8 mouse cellular contexts compared by ENCODE assay signal in the genomic region with DNA sequence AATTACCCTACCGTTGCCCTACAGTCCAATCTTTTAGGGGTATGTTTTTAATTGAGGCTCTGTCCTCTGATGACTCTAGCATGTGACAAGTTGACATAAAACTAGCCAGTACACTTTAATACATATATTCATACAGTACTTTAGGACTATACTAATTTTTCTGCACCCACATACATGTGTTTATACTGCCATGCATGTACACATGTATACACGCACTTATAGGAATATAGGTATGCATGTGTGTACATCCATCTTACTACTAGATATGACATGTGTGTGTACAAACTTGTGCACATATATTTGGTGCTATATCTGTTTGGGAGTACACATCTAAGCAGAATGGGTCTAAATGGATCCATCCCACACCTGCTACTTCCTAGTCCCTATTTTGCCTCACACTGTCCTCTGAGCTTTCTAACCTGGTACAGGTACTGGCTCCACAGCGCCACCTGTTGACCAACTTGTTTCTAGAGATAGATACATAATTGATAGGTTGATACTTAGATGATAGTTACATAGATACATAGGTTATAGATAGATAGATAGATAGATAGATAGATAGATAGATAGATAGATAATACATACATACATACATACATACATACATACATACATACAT.
DNase-seq lines count a peak whose midpoint lies in the region; ATAC-seq lines count a peak whose summit lies in the region.

No protein-coding gene starts in this region.

- DNase-seq in CD8-positive naive resting alpha-beta T cell, adult 2 months (ENCODE audit: low read depth in 2 of 2, low spot score in 2 of 2), result peak; percentile 62 to 74
- DNase-seq in WW6 (ENCODE audit: low read depth, low spot score), result peak; percentile 11
- peak; percentile 82 to 88 for DNase-seq in cerebellum, postnatal 36 days
- DNase-seq in heart, postnatal 14 days, result peak; percentile 68 to 80
- DNase-seq in layer of hippocampus, adult 18-20 months (ENCODE audit: low spot score in 2 of 2), result peak; percentile 12 to 68
- peak; percentile 70 for DNase-seq in lung, postnatal 10 days
- DNase-seq in right cerebral cortex, postnatal 14 days, result peak; percentile 71

- intact Hi-C loops in heart, postnatal 14 days (cut with DNase I), result loop anchor here (5.0 kb wide), 1 partner anchor 128 kb away; no protein-coding TSS in a partner anchor

- ATAC-seq in monocyte, adult 5-6 weeks (replicated peaks; ENCODE audit: insufficient number of reproducible peaks, low FRiP score, low TSS enrichment, poor library complexity, severe bottlenecking), result no peak; the same call in 1 of the 2 replicates

Comparison
In these comparisons a context has a peak if more than half of its experiments do, and no peak if none do; other contexts are left out.
1. DNase-seq: peak in every context shown above with its lines; median percentile 85 in cerebellum, postnatal 36 days; 74 in heart, postnatal 14 days; 71 in right cerebral cortex, postnatal 14 days; 70 in lung, postnatal 10 days; 68 in CD8-positive naive resting alpha-beta T cell, adult 2 months; 40 in layer of hippocampus, adult 18-20 months; 11 in WW6.